Mouse (Mus musculus) heart, postnatal 10 days (tissue): ENCODE results near the gene Rogdi. TPM values are rescaled to one million over a fixed set of nuclear protein-coding genes. Genes with fewer than 3 reads are reported as not detected.

ENCODE experiments used
- total RNA-seq, 2 experiments: library from RNA; stranded (reverse); gene quantifications; 2 replicates each; pipeline ENCODE4 v1.2.3; 2021

Gene Rogdi
- total RNA-seq, 2 experiments from 2014 or later = 21.7 to 25.7 TPM

Other genes with a start within 250 kb of the Rogdi start
- gene Cdip1, start 223.3 kb downstream of the Rogdi start, total RNA-seq = 10 to 100 TPM; 89.4 to 96.2 TPM
- not detected for gene 4930562C15Rik, start 178.1 kb downstream of the Rogdi start, total RNA-seq
- 10 to 100 TPM; 19.7 to 23.1 TPM for gene Ubald1, start 133.2 kb downstream of the Rogdi start, total RNA-seq
- gene Mgrn1, start 127.3 kb downstream of the Rogdi start, total RNA-seq = 100 to 1,000 TPM; 186 to 187 TPM
- gene Nudt16l1, start 74.8 kb downstream of the Rogdi start, total RNA-seq = 10 to 100 TPM; 40.5 to 43.9 TPM
- gene Anks3, start 49.3 kb downstream of the Rogdi start, total RNA-seq = 10 to 100 TPM; 19.7 to 20.8 TPM
- not detected for gene Sept12, start 15.7 kb downstream of the Rogdi start, total RNA-seq
- gene Smim22, start 6.3 kb downstream of the Rogdi start, total RNA-seq = not detected
- gene Glyr1, start 36.3 kb upstream of the Rogdi start, total RNA-seq = 10 to 100 TPM; 57.2 to 60.4 TPM
- gene Ubn1, start 36.5 kb upstream of the Rogdi start, total RNA-seq = 10 to 100 TPM; 34.4 to 35.7 TPM
- gene Ppl, start 118.9 kb upstream of the Rogdi start, total RNA-seq = 1 to 10 TPM; 3.2 to 3.6 TPM
- under 1 TPM; 0.17 to 0.20 TPM for gene Sec14l5, start 133.6 kb upstream of the Rogdi start, total RNA-seq
- gene Nagpa, start 190.5 kb upstream of the Rogdi start, total RNA-seq = 10 to 100 TPM in 1 of 2 experiments, 1 to 10 TPM in 1; 8.4 to 10.0 TPM
- gene AU021092, start 208.7 kb upstream of the Rogdi start, total RNA-seq = 10 to 100 TPM; 26.8 to 27.7 TPM
- gene Alg1, start 220.1 kb upstream of the Rogdi start, total RNA-seq = 10 to 100 TPM; 16.3 to 17.8 TPM
- gene Eef2kmt, start 242.4 kb upstream of the Rogdi start, total RNA-seq = 10 to 100 TPM; 11.7 to 13.3 TPM